In the genomic region with DNA sequence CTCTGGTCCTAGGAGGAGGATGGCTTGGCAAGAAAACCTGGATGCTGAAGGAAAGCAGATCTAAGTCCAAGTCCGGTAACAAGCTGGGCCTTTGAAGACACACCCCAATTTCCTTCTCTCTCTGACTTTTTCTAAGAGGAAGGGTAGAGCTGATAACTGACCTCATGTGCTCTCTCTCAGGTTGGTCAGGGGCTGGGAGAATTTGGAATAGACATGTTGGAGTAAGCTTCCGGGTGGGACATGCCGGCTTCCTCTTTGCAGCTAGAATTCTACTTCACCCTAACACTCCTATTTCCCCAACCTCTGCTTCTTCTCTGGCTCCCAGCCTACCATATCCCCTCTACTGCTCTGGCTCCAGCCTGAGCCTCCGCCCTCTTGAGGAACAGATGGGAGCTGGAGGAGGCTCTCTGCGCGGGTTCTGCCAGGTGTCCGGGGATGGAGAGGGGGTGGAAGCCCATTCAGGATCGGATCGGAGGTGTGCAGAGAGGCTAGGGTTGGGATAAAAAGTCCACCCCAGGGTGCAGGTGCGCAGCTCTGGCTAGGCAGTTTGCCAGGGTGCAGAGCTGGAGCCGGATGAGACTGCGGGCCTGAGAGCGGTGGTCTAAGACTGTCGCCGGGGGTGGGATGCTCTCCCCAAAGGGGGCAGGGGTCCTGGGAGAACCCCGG, we compare ENCODE assay signal across 8 mouse cellular contexts. TPM values are rescaled to one million over a fixed set of nuclear protein-coding genes. Genes with fewer than 3 reads are reported as not detected.
A peak's percentile ranks its signal among the peaks of the same experiment; 100 is the strongest.
DNase-seq lines count a peak whose midpoint lies in the region; ATAC-seq and TF ChIP-seq lines count a peak whose summit lies in the region.

No protein-coding gene starts in this region.

- peaks cover 47% of the 10 kb centered on the region for H3K4me1 ChIP-seq in E14TG2a.4 (replicated peaks; ENCODE audit: low read depth, low read length)
- H3K4me1 ChIP-seq in heart, embryonic 12.5 days (replicated peaks) = peaks cover 30% of the 10 kb centered on the region
- peaks cover 17% of the 10 kb centered on the region for H3K4me1 ChIP-seq in liver, postnatal 0 days (ENCODE audit: insufficient read depth)

- H3K9me3 ChIP-seq in E14TG2a.4 (ENCODE audit: low read length) = no peaks in the 10 kb centered on the region
- no peaks in the 10 kb centered on the region for H3K9me3 ChIP-seq in heart, embryonic 12.5 days (replicated peaks)
- no peaks in the 10 kb centered on the region for H3K9me3 ChIP-seq in liver, postnatal 0 days (ENCODE audit: low read length)

- WGBS in heart, embryonic 12.5 days = 3% methylated on average over 16 of the region's 16 CpGs
- 2% methylated on average over 16 of the region's 16 CpGs for WGBS in liver, postnatal 0 days (ENCODE audit: insufficient replicate concordance)

- ATAC-seq in heart, embryonic 12.5 days (ENCODE audit: insufficient number of reproducible peaks, low FRiP score) = peak; percentile 44
- peak; percentile 34 for ATAC-seq in liver, postnatal 0 days

- H3K27ac ChIP-seq in heart, embryonic 12.5 days (ENCODE audit: poor library complexity, severe bottlenecking) = peak overlapping the region; percentile 79
- peak overlapping the region; percentile 81 for H3K27ac ChIP-seq in liver, postnatal 0 days (ENCODE audit: low read depth)

- peak overlapping the region; percentile 90 for H3K9ac ChIP-seq in heart, embryonic 12.5 days
- peak overlapping the region; percentile 86 for H3K9ac ChIP-seq in liver, postnatal 0 days (replicated peaks)

- peak overlapping the region; percentile 87 for H3K4me2 ChIP-seq in heart, embryonic 12.5 days
- H3K4me2 ChIP-seq in liver, postnatal 0 days (ENCODE audit: low read depth, low read length) = peak overlapping the region; percentile 97

- peaks cover 25% of the 10 kb centered on the region for H3K36me3 ChIP-seq in E14TG2a.4 (ENCODE audit: insufficient read depth, low read length)
- H3K36me3 ChIP-seq in heart, embryonic 12.5 days = peaks cover 36% of the 10 kb centered on the region
- peaks cover 21% of the 10 kb centered on the region for H3K36me3 ChIP-seq in liver, postnatal 0 days (replicated peaks; ENCODE audit: insufficient read depth, low read length)

- TF ChIP-seq CTCF in E14TG2a.4 (conservative IDR thresholded peaks at IDR 0.05; ENCODE audit: low read length) = no peak
- TF ChIP-seq CTCF in liver, postnatal 0 days (IDR thresholded peaks at IDR 0.05; ENCODE audit: low read depth) = peak; percentile 14; the same call in 1 of the 2 replicates

- peak; percentile 25 for DNase-seq in 3T3-L1 (ENCODE audit: low read depth, low spot score)
- peak; percentile 73 to 78 for DNase-seq in cerebellum, postnatal 25 days
- DNase-seq in kidney, postnatal 36 days = peak; percentile 24 to 49
- no peak for DNase-seq in liver, postnatal 0 days
- peak; percentile 72 to 78 for DNase-seq in right cerebral cortex, adult 2 months (ENCODE audit: low spot score in 2 of 2)
- no peak for DNase-seq in thymus, postnatal 0 days (ENCODE audit: low spot score)

- TF ChIP-seq EP300 in liver, postnatal 0 days (IDR thresholded peaks at IDR 0.05; ENCODE audit: low read depth) = no peak

- H3K4me3 ChIP-seq in E14TG2a.4 (replicated peaks; ENCODE audit: low read length) = peak overlapping the region; percentile 97
- H3K4me3 ChIP-seq in heart, embryonic 12.5 days = peak overlapping the region; percentile 78
- H3K4me3 ChIP-seq in liver, postnatal 0 days (ENCODE audit: low read depth, low read length) = peak overlapping the region; percentile 74

- H3K27me3 ChIP-seq in E14TG2a.4 (ENCODE audit: insufficient read depth, low read length) = peaks cover 64% of the 10 kb centered on the region
- no peaks in the 10 kb centered on the region for H3K27me3 ChIP-seq in heart, embryonic 12.5 days (replicated peaks)
- H3K27me3 ChIP-seq in liver, postnatal 0 days (ENCODE audit: insufficient read depth, low read length) = no peaks in the 10 kb centered on the region

RNA-seq across cellular contexts. Expression of gene Camta2, which starts 0.9 kb away (rescaled TPM):
- polyA plus RNA-seq in heart, embryonic 12.5 days (2016; fragmentation: Nextera tagmentation; extraction: Ambion mirVana) = 10.9 and 16.5 TPM in 2 replicates
- 2.8 and 3.4 TPM in 2 replicates for polyA plus RNA-seq in liver, postnatal 0 days (2015; fragmentation: Nextera tagmentation; extraction: Ambion mirVana)
- 6.2 and 6.9 TPM in 2 replicates for polyA plus RNA-seq in thymus, postnatal 0 days (2015; fragmentation: Nextera tagmentation; extraction: Ambion mirVana)

RNA-seq across cellular contexts. Expression of gene Inca1, which starts 12.9 kb away (rescaled TPM):
- polyA plus RNA-seq in heart, embryonic 12.5 days (2016; fragmentation: Nextera tagmentation; extraction: Ambion mirVana) = 1.7 and 1.8 TPM in 2 replicates
- 8.3 and 10.8 TPM in 2 replicates for polyA plus RNA-seq in liver, postnatal 0 days (2015; fragmentation: Nextera tagmentation; extraction: Ambion mirVana)
- 0.75 and 0.94 TPM in 2 replicates for polyA plus RNA-seq in thymus, postnatal 0 days (2015; fragmentation: Nextera tagmentation; extraction: Ambion mirVana)

RNA-seq across cellular contexts. Expression of gene Kif1c, which starts 13.3 kb away (rescaled TPM):
- 3.9 and 4.5 TPM in 2 replicates for polyA plus RNA-seq in heart, embryonic 12.5 days (2016; fragmentation: Nextera tagmentation; extraction: Ambion mirVana)
- 1.8 and 2.2 TPM in 2 replicates for polyA plus RNA-seq in liver, postnatal 0 days (2015; fragmentation: Nextera tagmentation; extraction: Ambion mirVana)
- 1.2 and 1.4 TPM in 2 replicates for polyA plus RNA-seq in thymus, postnatal 0 days (2015; fragmentation: Nextera tagmentation; extraction: Ambion mirVana)

RNA-seq across cellular contexts. Expression of gene Spag7, which starts 17.8 kb away (rescaled TPM):
- 164 and 170 TPM in 2 replicates for polyA plus RNA-seq in heart, embryonic 12.5 days (2016; fragmentation: Nextera tagmentation; extraction: Ambion mirVana)
- polyA plus RNA-seq in liver, postnatal 0 days (2015; fragmentation: Nextera tagmentation; extraction: Ambion mirVana) = 36.6 and 42.1 TPM in 2 replicates
- 63.7 and 85.0 TPM in 2 replicates for polyA plus RNA-seq in thymus, postnatal 0 days (2015; fragmentation: Nextera tagmentation; extraction: Ambion mirVana)

RNA-seq across cellular contexts. Expression of gene Eno3, which starts 30.0 kb away (rescaled TPM):
- 238 and 239 TPM in 2 replicates for polyA plus RNA-seq in heart, embryonic 12.5 days (2016; fragmentation: Nextera tagmentation; extraction: Ambion mirVana)
- polyA plus RNA-seq in liver, postnatal 0 days (2015; fragmentation: Nextera tagmentation; extraction: Ambion mirVana) = 4.0 and 21.3 TPM in 2 replicates
- polyA plus RNA-seq in thymus, postnatal 0 days (2015; fragmentation: Nextera tagmentation; extraction: Ambion mirVana) = 13.1 and 14.7 TPM in 2 replicates

Comparison
In these comparisons a context has a peak if more than half of its experiments do, and no peak if none do; other contexts are left out.
1. DNase-seq: peak in 3T3-L1 (single experiment), cerebellum, postnatal 25 days (2 of 2), kidney, postnatal 36 days (2 of 2) and right cerebral cortex, adult 2 months (2 of 2); none in liver, postnatal 0 days (single experiment) and thymus, postnatal 0 days (single experiment).
2. Peak in every context shown above with its lines, with median percentiles within 50 percentile points of each other: H3K4me3 ChIP-seq.